Mouse (Mus musculus): ENCODE data around the gene Atpaf1. TPM values are rescaled to one million over a fixed set of nuclear protein-coding genes. Genes with fewer than 3 reads are reported as not detected.

Gene Atpaf1
- total and polyA plus RNA-seq, 2 experiments = 16.5 to 23.4 TPM

- TF ChIP-seq CTCF (IDR thresholded peaks at IDR 0.05; ENCODE audit: low read depth, low read length) (no peak), POLR2A (IDR thresholded peaks at IDR 0.05; ENCODE audit: extremely low read depth, insufficient read depth, low read length) (no peak)
- Histone ChIP-seq H3K4me1 (ENCODE audit: control insufficient read depth, insufficient read depth, low read length) (no peaks in the 10 kb centered on the region; the same call in 1 of the 2 replicates), H3K36me3 (ENCODE audit: control insufficient read depth, insufficient read depth, low read length) (peaks cover 40% of the 10 kb centered on the region), H3K79me2 (ENCODE audit: control insufficient read depth, insufficient read depth, low read length) (no peaks in the 10 kb centered on the region), H3K9ac (ENCODE audit: low read depth, low read length) (no peak overlapping the region), H3K27ac (replicated peaks; ENCODE audit: insufficient read depth, low read depth, low read length) (no peak overlapping the region), H3K27me3 (ENCODE audit: control insufficient read depth, insufficient read depth, low read length) (no peaks in the 10 kb centered on the region), H3K4me3 (ENCODE audit: insufficient read depth, low read depth, low read length) (no peak overlapping the region)
- WGBS = 81% methylated on average over 4 of the region's 4 CpGs
- DNase-seq (ENCODE audit: extremely low read depth, low read depth, low spot score) = no peak
Measured at GRCm38 (mm10) chr4:115743096-115743495, 41.5 kb upstream of the Atpaf1 start.

GRCm38 (mm10) chr4:115748181-115748580 is 36.4 kb upstream of the Atpaf1 start:
- TF ChIP-seq CTCF (IDR thresholded peaks at IDR 0.05; ENCODE audit: low read depth, low read length) (no peak), POLR2A (IDR thresholded peaks at IDR 0.05; ENCODE audit: extremely low read depth, insufficient read depth, low read length) (no peak)
- Histone ChIP-seq H3K9ac (ENCODE audit: low read depth, low read length) (no peak overlapping the region), H3K79me2 (ENCODE audit: control insufficient read depth, insufficient read depth, low read length) (no peaks in the 10 kb centered on the region), H3K27me3 (ENCODE audit: control insufficient read depth, insufficient read depth, low read length) (no peaks in the 10 kb centered on the region), H3K27ac (replicated peaks; ENCODE audit: insufficient read depth, low read depth, low read length) (no peak overlapping the region), H3K4me3 (ENCODE audit: insufficient read depth, low read depth, low read length) (no peak overlapping the region), H3K4me1 (ENCODE audit: control insufficient read depth, insufficient read depth, low read length) (no peaks in the 10 kb centered on the region), H3K36me3 (ENCODE audit: control insufficient read depth, insufficient read depth, low read length) (peaks cover 37% of the 10 kb centered on the region)
- no peak for DNase-seq (ENCODE audit: extremely low read depth, low read depth, low spot score)
- 79% methylated on average over 1 of the region's 1 CpGs for WGBS

- DNase-seq (ENCODE audit: extremely low read depth, low read depth, low spot score) = no peak
- Histone ChIP-seq H3K27ac (replicated peaks; ENCODE audit: insufficient read depth, low read depth, low read length) (no peak overlapping the region), H3K4me3 (ENCODE audit: insufficient read depth, low read depth, low read length) (no peak overlapping the region), H3K9ac (ENCODE audit: low read depth, low read length) (no peak overlapping the region), H3K27me3 (ENCODE audit: control insufficient read depth, insufficient read depth, low read length) (no peaks in the 10 kb centered on the region), H3K4me1 (ENCODE audit: control insufficient read depth, insufficient read depth, low read length) (no peaks in the 10 kb centered on the region), H3K79me2 (ENCODE audit: control insufficient read depth, insufficient read depth, low read length) (no peaks in the 10 kb centered on the region), H3K36me3 (ENCODE audit: control insufficient read depth, insufficient read depth, low read length) (peaks cover 41% of the 10 kb centered on the region)
- TF ChIP-seq CTCF (IDR thresholded peaks at IDR 0.05; ENCODE audit: low read depth, low read length) = no peak
- TF ChIP-seq POLR2A (IDR thresholded peaks at IDR 0.05; ENCODE audit: extremely low read depth, insufficient read depth, low read length) = no peak
- 68% methylated on average over 1 of the region's 1 CpGs for WGBS
Measured at GRCm38 (mm10) chr4:115749336-115749735, 35.3 kb upstream of the Atpaf1 start.

- Histone ChIP-seq H3K4me1 (ENCODE audit: control insufficient read depth, insufficient read depth, low read length) (no peaks in the 10 kb centered on the region), H3K9ac (ENCODE audit: low read depth, low read length) (no peak overlapping the region), H3K27me3 (ENCODE audit: control insufficient read depth, insufficient read depth, low read length) (no peaks in the 10 kb centered on the region), H3K27ac (replicated peaks; ENCODE audit: insufficient read depth, low read depth, low read length) (no peak overlapping the region), H3K36me3 (ENCODE audit: control insufficient read depth, insufficient read depth, low read length) (peaks cover 37% of the 10 kb centered on the region), H3K79me2 (ENCODE audit: control insufficient read depth, insufficient read depth, low read length) (no peaks in the 10 kb centered on the region), H3K4me3 (ENCODE audit: insufficient read depth, low read depth, low read length) (no peak overlapping the region)
- TF ChIP-seq POLR2A (IDR thresholded peaks at IDR 0.05; ENCODE audit: extremely low read depth, insufficient read depth, low read length) = no peak
- TF ChIP-seq CTCF (IDR thresholded peaks at IDR 0.05; ENCODE audit: low read depth, low read length) = no peak
- 98% methylated on average over 3 of the region's 3 CpGs for WGBS
- no peak for DNase-seq (ENCODE audit: extremely low read depth, low read depth, low spot score)
Measured at GRCm38 (mm10) chr4:115754101-115754500, 30.5 kb upstream of the Atpaf1 start.

DNA sequence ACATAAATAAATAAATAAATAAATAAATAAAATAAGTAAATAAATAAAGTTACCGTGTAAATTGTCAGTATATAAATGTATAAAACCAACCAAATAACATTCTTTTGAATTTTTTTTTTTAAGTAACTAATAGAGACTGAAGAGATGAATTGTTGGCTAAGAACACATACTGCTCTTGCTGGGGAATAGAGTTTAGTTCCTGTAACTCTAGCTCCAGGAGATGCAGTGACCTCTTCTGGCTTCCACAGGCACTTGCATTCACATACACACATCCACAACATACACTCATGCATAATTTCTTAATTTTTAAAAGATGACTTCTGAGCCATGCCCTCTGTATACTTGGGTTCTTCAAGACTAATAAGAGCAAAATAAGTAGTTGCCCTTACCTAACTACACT is 29.8 kb upstream of the Atpaf1 start:
- 96% methylated on average over 1 of the region's 1 CpGs for WGBS
- DNase-seq (ENCODE audit: extremely low read depth, low read depth, low spot score) = no peak
- no peaks in the 10 kb centered on the region for H3K79me2 ChIP-seq (ENCODE audit: control insufficient read depth, insufficient read depth, low read length)
- H3K9ac ChIP-seq (ENCODE audit: low read depth, low read length) = no peak overlapping the region
- H3K4me1 ChIP-seq (ENCODE audit: control insufficient read depth, insufficient read depth, low read length) = no peaks in the 10 kb centered on the region
- H3K4me3 ChIP-seq (ENCODE audit: insufficient read depth, low read depth, low read length) = no peak overlapping the region
- peaks cover 41% of the 10 kb centered on the region for H3K36me3 ChIP-seq (ENCODE audit: control insufficient read depth, insufficient read depth, low read length)
- no peaks in the 10 kb centered on the region for H3K27me3 ChIP-seq (ENCODE audit: control insufficient read depth, insufficient read depth, low read length)
- TF ChIP-seq POLR2A (IDR thresholded peaks at IDR 0.05; ENCODE audit: extremely low read depth, insufficient read depth, low read length) = no peak
- TF ChIP-seq CTCF (IDR thresholded peaks at IDR 0.05; ENCODE audit: low read depth, low read length) = no peak
- H3K27ac ChIP-seq (replicated peaks; ENCODE audit: insufficient read depth, low read depth, low read length) = no peak overlapping the region

DNA sequence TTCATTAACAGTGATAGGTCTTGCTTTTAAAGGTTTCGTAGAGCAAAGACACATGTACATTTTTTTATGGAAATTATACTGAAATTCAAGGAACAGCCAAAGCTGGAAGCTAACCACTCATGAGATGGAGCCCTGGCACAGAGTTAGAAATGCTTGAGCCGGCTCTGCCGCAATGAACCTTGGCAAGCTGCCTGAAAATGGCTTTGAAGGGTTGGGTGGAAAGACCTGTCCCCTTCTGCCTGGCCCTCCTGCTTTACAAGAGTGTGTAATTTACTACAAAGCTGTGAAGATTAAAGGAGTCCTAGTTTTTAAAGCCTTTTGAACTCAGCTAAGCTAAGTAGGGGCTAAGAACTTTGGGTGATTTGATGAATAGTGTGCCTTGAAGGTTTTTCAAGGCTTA is 23.4 kb upstream of the Atpaf1 start:
- H3K27ac ChIP-seq (replicated peaks; ENCODE audit: insufficient read depth, low read depth, low read length) = no peak overlapping the region
- no peaks in the 10 kb centered on the region for H3K79me2 ChIP-seq (ENCODE audit: control insufficient read depth, insufficient read depth, low read length)
- H3K4me1 ChIP-seq (ENCODE audit: control insufficient read depth, insufficient read depth, low read length) = no peaks in the 10 kb centered on the region
- 55% methylated on average over 3 of the region's 3 CpGs for WGBS
- H3K36me3 ChIP-seq (ENCODE audit: control insufficient read depth, insufficient read depth, low read length) = peaks cover 44% of the 10 kb centered on the region
- no peak for TF ChIP-seq CTCF (IDR thresholded peaks at IDR 0.05; ENCODE audit: low read depth, low read length)
- TF ChIP-seq POLR2A (IDR thresholded peaks at IDR 0.05; ENCODE audit: extremely low read depth, insufficient read depth, low read length) = no peak
- H3K9ac ChIP-seq (ENCODE audit: low read depth, low read length) = no peak overlapping the region
- DNase-seq (ENCODE audit: extremely low read depth, low read depth, low spot score) = no peak
- H3K4me3 ChIP-seq (ENCODE audit: insufficient read depth, low read depth, low read length) = no peak overlapping the region
- no peaks in the 10 kb centered on the region for H3K27me3 ChIP-seq (ENCODE audit: control insufficient read depth, insufficient read depth, low read length)

All from liver, adult 2 months (tissue).